8 mouse cellular contexts compared by ENCODE assay signal in genomic region chr5:136102099-136102820, GRCm38 (mm10). TPM values are rescaled to one million over a fixed set of nuclear protein-coding genes. Genes with fewer than 3 reads are reported as not detected.
DNase-seq lines count a peak whose midpoint lies in the region; ATAC-seq and TF ChIP-seq lines count a peak whose summit lies in the region.
"Had no signal": no experiment of that assay in that cellular context is flagged by ENCODE, and none has a peak within 500 bp of the region (broad histone marks: within the 10 kb centered on the region; RNA-seq: fewer than 3 reads in every experiment).

No protein-coding gene starts in this region.

- peak; percentile 75 to 78 for DNase-seq in cerebellum, postnatal 36 days
- DNase-seq in frontal cortex, postnatal 36 days (ENCODE audit: low spot score in 2 of 2), result peak; percentile 62 to 75
- peak; percentile 82 for DNase-seq in limb, embryonic 10.5 days (ENCODE audit: low spot score)

- WGBS in intestine, embryonic 16.5 days, result 10% methylated on average over 41 of the region's 41 CpGs
- 8% methylated on average over 41 of the region's 41 CpGs for WGBS in limb, embryonic 10.5 days
- WGBS in midbrain, embryonic 12.5 days, result 7% methylated on average over 41 of the region's 41 CpGs
- 10% methylated on average over 41 of the region's 41 CpGs for WGBS in small intestine, adult 2 months

- H3K9me3 ChIP-seq in intestine, embryonic 16.5 days (ENCODE audit: control insufficient read depth, low read length), result no peaks in the 10 kb centered on the region
- no peaks in the 10 kb centered on the region for H3K9me3 ChIP-seq in limb, embryonic 10.5 days (replicated peaks)
- H3K9me3 ChIP-seq in midbrain, embryonic 12.5 days, result no peaks in the 10 kb centered on the region

- peak overlapping the region; percentile 36 for H3K4me3 ChIP-seq in intestine, embryonic 16.5 days (ENCODE audit: low read length)
- peak overlapping the region; percentile 42 for H3K4me3 ChIP-seq in limb, embryonic 10.5 days
- peak overlapping the region; percentile 33 for H3K4me3 ChIP-seq in midbrain, embryonic 12.5 days
- peak overlapping the region; percentile 45 for H3K4me3 ChIP-seq in small intestine, adult 2 months (ENCODE audit: low read depth, low read length)
- H3K4me3 ChIP-seq: myocyte had no signal

- peak; percentile 87 for TF ChIP-seq CTCF in small intestine, adult 2 months (IDR thresholded peaks at IDR 0.05; ENCODE audit: extremely low read depth, insufficient read length, insufficient replicate concordance, low read depth, low read length)

- peak; percentile 86 for ATAC-seq in activated CD4-positive, CD25-positive, alpha-beta regulatory T cell, adult 4 months
- ATAC-seq in intestine, embryonic 16.5 days, result peak; percentile 79
- peak; percentile 82 for ATAC-seq in midbrain, embryonic 12.5 days (ENCODE audit: low FRiP score, low read depth)

- H3K4me1 ChIP-seq in intestine, embryonic 16.5 days (ENCODE audit: control insufficient read depth, insufficient read depth, low read length), result peaks cover 11% of the 10 kb centered on the region; the same call in 1 of the 2 replicates
- H3K4me1 ChIP-seq in limb, embryonic 10.5 days, result peaks cover 15% of the 10 kb centered on the region
- peaks cover 10% of the 10 kb centered on the region for H3K4me1 ChIP-seq in midbrain, embryonic 12.5 days
- H3K4me1 ChIP-seq in small intestine, adult 2 months (ENCODE audit: control insufficient read depth, insufficient read depth, insufficient read length, low read length), result peaks cover 11% of the 10 kb centered on the region

- H3K27ac ChIP-seq in intestine, embryonic 16.5 days (ENCODE audit: low read length), result no peak overlapping the region
- no peak overlapping the region for H3K27ac ChIP-seq in limb, embryonic 10.5 days
- H3K27ac ChIP-seq in midbrain, embryonic 12.5 days (replicated peaks), result no peak overlapping the region
- H3K27ac ChIP-seq in small intestine, adult 2 months (ENCODE audit: insufficient read depth, low read depth, low read length), result no peak overlapping the region

- TF ChIP-seq POLR2A in small intestine, adult 2 months (IDR thresholded peaks at IDR 0.05; ENCODE audit: low read depth, low read length), result no peak

- no peaks in the 10 kb centered on the region for H3K27me3 ChIP-seq in intestine, embryonic 16.5 days (replicated peaks; ENCODE audit: control insufficient read depth, insufficient read depth, low read length)
- H3K27me3 ChIP-seq in limb, embryonic 10.5 days (ENCODE audit: low read depth, poor library complexity, severe bottlenecking), result peaks cover 35% of the 10 kb centered on the region
- H3K27me3 ChIP-seq in midbrain, embryonic 12.5 days, result peaks cover 40% of the 10 kb centered on the region
- no peaks in the 10 kb centered on the region for H3K27me3 ChIP-seq in small intestine, adult 2 months (ENCODE audit: control insufficient read depth, insufficient read depth, low read length)

- H3K36me3 ChIP-seq in intestine, embryonic 16.5 days (ENCODE audit: control insufficient read depth, insufficient read depth, low read length), result no peaks in the 10 kb centered on the region
- H3K36me3 ChIP-seq in limb, embryonic 10.5 days, result no peaks in the 10 kb centered on the region
- no peaks in the 10 kb centered on the region for H3K36me3 ChIP-seq in midbrain, embryonic 12.5 days
- H3K36me3 ChIP-seq in small intestine, adult 2 months (ENCODE audit: control insufficient read depth, insufficient read depth, low read length), result no peaks in the 10 kb centered on the region

- peak overlapping the region; percentile 72 for H3K4me2 ChIP-seq in intestine, embryonic 16.5 days (ENCODE audit: low read depth, low read length)
- peak overlapping the region; percentile 58 for H3K4me2 ChIP-seq in midbrain, embryonic 12.5 days (replicated peaks)

- peak overlapping the region; percentile 51; the same call in 1 of the 2 replicates for H3K9ac ChIP-seq in intestine, embryonic 16.5 days (ENCODE audit: low read depth, low read length)
- H3K9ac ChIP-seq in midbrain, embryonic 12.5 days (replicated peaks), result peak overlapping the region; percentile 16; the same call in 1 of the 2 replicates

RNA-seq across cellular contexts. Expression of gene Polr2j, which starts 14.2 kb away (rescaled TPM):
- polyA plus RNA-seq in activated CD4-positive, CD25-positive, alpha-beta regulatory T cell, adult 4 months (2017; shearing (Covaris generic)), result 100 to 1,000 TPM; 124 to 138 TPM
- 212 and 230 TPM in 2 replicates for polyA plus RNA-seq in intestine, embryonic 16.5 days (2015; fragmentation: Nextera tagmentation; extraction: Ambion mirVana)
- 283 and 310 TPM in 2 replicates for polyA plus RNA-seq in limb, embryonic 10.5 days (2016; fragmentation: Nextera tagmentation; extraction: Ambion mirVana)
- polyA plus RNA-seq in midbrain, embryonic 12.5 days (2016; fragmentation: Nextera tagmentation; extraction: Ambion mirVana), result 224 and 227 TPM in 2 replicates
- 29.3 and 48.4 TPM in 2 replicates for polyA plus RNA-seq in small intestine, adult 2 months (2012; rRNA removed)

RNA-seq across cellular contexts. Expression of gene Rasa4, which starts 18.5 kb away (rescaled TPM):
- 1 to 10 TPM; 1.8 to 2.2 TPM for polyA plus RNA-seq in activated CD4-positive, CD25-positive, alpha-beta regulatory T cell, adult 4 months (2017; shearing (Covaris generic))
- polyA plus RNA-seq in intestine, embryonic 16.5 days (2015; fragmentation: Nextera tagmentation; extraction: Ambion mirVana), result 16.6 and 18.5 TPM in 2 replicates
- 1.1 and 2.4 TPM in 2 replicates for polyA plus RNA-seq in limb, embryonic 10.5 days (2016; fragmentation: Nextera tagmentation; extraction: Ambion mirVana)
- 13.5 and 14.5 TPM in 2 replicates for polyA plus RNA-seq in midbrain, embryonic 12.5 days (2016; fragmentation: Nextera tagmentation; extraction: Ambion mirVana)
- 16.5 and 42.8 TPM in 2 replicates for polyA plus RNA-seq in small intestine, adult 2 months (2012; rRNA removed)

RNA-seq across cellular contexts. Expression of gene Lrwd1, which starts 33.6 kb away (rescaled TPM):
- 10 to 100 TPM; 31.7 to 35.3 TPM for polyA plus RNA-seq in activated CD4-positive, CD25-positive, alpha-beta regulatory T cell, adult 4 months (2017; shearing (Covaris generic))
- polyA plus RNA-seq in intestine, embryonic 16.5 days (2015; fragmentation: Nextera tagmentation; extraction: Ambion mirVana), result 22.3 and 22.7 TPM in 2 replicates
- polyA plus RNA-seq in limb, embryonic 10.5 days (2016; fragmentation: Nextera tagmentation; extraction: Ambion mirVana), result 62.4 and 66.4 TPM in 2 replicates
- 40.0 and 41.4 TPM in 2 replicates for polyA plus RNA-seq in midbrain, embryonic 12.5 days (2016; fragmentation: Nextera tagmentation; extraction: Ambion mirVana)
- polyA plus RNA-seq in small intestine, adult 2 months (2012; rRNA removed), result 8.9 and 16.9 TPM in 2 replicates

RNA-seq across cellular contexts. Expression of gene Alkbh4, which starts 33.7 kb away (rescaled TPM):
- polyA plus RNA-seq in activated CD4-positive, CD25-positive, alpha-beta regulatory T cell, adult 4 months (2017; shearing (Covaris generic)), result 10 to 100 TPM; 49.3 to 56.2 TPM
- 16.7 and 17.2 TPM in 2 replicates for polyA plus RNA-seq in intestine, embryonic 16.5 days (2015; fragmentation: Nextera tagmentation; extraction: Ambion mirVana)
- 26.4 and 27.9 TPM in 2 replicates for polyA plus RNA-seq in limb, embryonic 10.5 days (2016; fragmentation: Nextera tagmentation; extraction: Ambion mirVana)
- polyA plus RNA-seq in midbrain, embryonic 12.5 days (2016; fragmentation: Nextera tagmentation; extraction: Ambion mirVana), result 23.5 and 26.4 TPM in 2 replicates
- polyA plus RNA-seq in small intestine, adult 2 months (2012; rRNA removed), result 11.2 and 25.3 TPM in 2 replicates

RNA-seq across cellular contexts. Expression of gene Upk3bl, which starts 48.0 kb away (rescaled TPM):
- polyA plus RNA-seq in activated CD4-positive, CD25-positive, alpha-beta regulatory T cell, adult 4 months (2017; shearing (Covaris generic)), result not detected
- polyA plus RNA-seq in intestine, embryonic 16.5 days (2015; fragmentation: Nextera tagmentation; extraction: Ambion mirVana), result 0.82 and 2.3 TPM in 2 replicates
- 3.5 and 4.9 TPM in 2 replicates for polyA plus RNA-seq in limb, embryonic 10.5 days (2016; fragmentation: Nextera tagmentation; extraction: Ambion mirVana)
- 1.2 and 2.3 TPM in 2 replicates for polyA plus RNA-seq in midbrain, embryonic 12.5 days (2016; fragmentation: Nextera tagmentation; extraction: Ambion mirVana)
- 0.76 and 1.7 TPM in 2 replicates for polyA plus RNA-seq in small intestine, adult 2 months (2012; rRNA removed)
- polyA plus RNA-seq: myocyte had no signal
